Mouse (Mus musculus): ENCODE measurements around the gene Arl6ip4. TPM values are rescaled to one million over a fixed set of nuclear protein-coding genes. Genes with fewer than 3 reads are reported as not detected.

The Arl6ip4 gene
- total RNA-seq, 2 experiments from 2014 or later, result 38.3 to 41.2 TPM

- Histone ChIP-seq H3K4me3 (no peak overlapping the region), H3K27ac (peak overlapping the region; percentile 84)
- DNase-seq, result peak; percentile 54
- TF ChIP-seq CTCF (IDR thresholded peaks at IDR 0.05), result no peak
- intact Hi-C loops (cut with DNase I), result loop anchor here (2.0 kb wide), 1 partner anchor 83 kb away; the partner anchor contains the start of gene Pitpnm2
Measured at GRCm38 (mm10) chr5:124165622-124166570, 50.0 kb downstream of the Arl6ip4 start.

GRCm38 (mm10) chr5:124166741-124167140 is 50.9 kb downstream of the Arl6ip4 start:
- H3K4me3 ChIP-seq, result no peak overlapping the region
- no peak for DNase-seq
- TF ChIP-seq CTCF (IDR thresholded peaks at IDR 0.05), result no peak
- H3K27ac ChIP-seq, result peak overlapping the region; percentile 84
- intact Hi-C loops (cut with DNase I), result no loop called here

- DNase-seq, result no peak
- TF ChIP-seq CTCF (IDR thresholded peaks at IDR 0.05), result no peak
- intact Hi-C loops (cut with DNase I), result loop anchor here (2.0 kb wide), 1 partner anchor 43 kb away; no protein-coding TSS in a partner anchor
- peak overlapping the region; percentile 11; the same call in 1 of the 2 replicates for H3K4me3 ChIP-seq
- H3K27ac ChIP-seq, result peak overlapping the region; percentile 84
Measured at GRCm38 (mm10) chr5:124167621-124168020, 51.7 kb downstream of the Arl6ip4 start.

Other genes with a start within 250 kb of the Arl6ip4 start
- under 1 TPM; 0.08 to 0.17 TPM for gene Hcar1, start 236.1 kb upstream of the Arl6ip4 start, total RNA-seq (2021)
- gene Denr, start 208.9 kb upstream of the Arl6ip4 start, total RNA-seq (2021), result 10 to 100 TPM; 40.1 to 49.3 TPM
- gene Gm43518, start 188.7 kb upstream of the Arl6ip4 start, total RNA-seq (2021), result 1 to 10 TPM in 1 of 2 experiments, under 1 TPM in 1; 0.89 to 1.1 TPM
- gene Ccdc62, start 185.4 kb upstream of the Arl6ip4 start, total RNA-seq (2021), result under 1 TPM; 0.66 to 0.73 TPM
- 10 to 100 TPM in 1 of 2 experiments, 1 to 10 TPM in 1; 5.6 to 14.3 TPM for gene Hip1r, start 142.5 kb upstream of the Arl6ip4 start, total RNA-seq (2021)
- gene Vps37b, start 83.8 kb upstream of the Arl6ip4 start, total RNA-seq (2021), result 1 to 10 TPM; 4.1 to 6.2 TPM
- 10 to 100 TPM in 1 of 2 experiments, 1 to 10 TPM in 1; 7.1 to 11.9 TPM for gene Abcb9, start 20.3 kb upstream of the Arl6ip4 start, total RNA-seq (2021)
- gene Ogfod2, start 3.8 kb upstream of the Arl6ip4 start, total RNA-seq (2021), result 10 to 100 TPM; 11.7 to 12.2 TPM
- 10 to 100 TPM; 18.1 to 28.4 TPM for gene Pitpnm2, start 133.7 kb downstream of the Arl6ip4 start, total RNA-seq (2021)
- 1 to 10 TPM; 2.7 to 3.4 TPM for gene Mphosph9, start 211.9 kb downstream of the Arl6ip4 start, total RNA-seq (2021)
- 1 to 10 TPM; 6.2 to 8.7 TPM for gene 2810006K23Rik, start 212.0 kb downstream of the Arl6ip4 start, total RNA-seq (2021)
- gene Cdk2ap1, start 247.0 kb downstream of the Arl6ip4 start, total RNA-seq (2021), result 100 to 1,000 TPM; 140 to 141 TPM

Data from gastrocnemius, adult 2 months (tissue).